Mouse (Mus musculus) retina, adult 2 months (tissue): ENCODE data around the gene Igf2bp3.

Source experiments
- DNase-seq: peaks from one replicate; pipeline ENCODE4 v3.0.0-alpha.2; 2012; ENCODE audit warnings: low read depth, low spot score

The Igf2bp3 gene

DNA sequence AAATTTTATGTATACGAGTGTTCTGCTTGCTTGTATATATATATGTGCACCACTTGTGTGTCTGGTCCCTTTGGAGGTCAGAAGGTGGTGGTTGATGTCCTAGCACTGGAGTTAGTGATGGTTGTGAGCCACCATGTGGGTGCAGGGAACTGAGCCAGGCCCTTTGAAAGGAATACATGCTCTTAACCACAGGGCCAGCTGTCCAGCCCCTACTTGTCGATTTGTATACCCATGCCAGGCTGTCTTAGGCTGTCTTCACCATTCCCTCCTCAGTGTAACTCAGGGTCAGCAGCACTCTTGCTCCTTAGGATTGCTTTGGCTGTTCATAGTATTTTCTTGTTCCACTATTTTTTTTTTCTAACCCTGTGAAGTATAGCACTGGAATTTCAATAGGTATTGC, 136.9 kb downstream of the Igf2bp3 start:
- DNase-seq = no peak

DNA sequence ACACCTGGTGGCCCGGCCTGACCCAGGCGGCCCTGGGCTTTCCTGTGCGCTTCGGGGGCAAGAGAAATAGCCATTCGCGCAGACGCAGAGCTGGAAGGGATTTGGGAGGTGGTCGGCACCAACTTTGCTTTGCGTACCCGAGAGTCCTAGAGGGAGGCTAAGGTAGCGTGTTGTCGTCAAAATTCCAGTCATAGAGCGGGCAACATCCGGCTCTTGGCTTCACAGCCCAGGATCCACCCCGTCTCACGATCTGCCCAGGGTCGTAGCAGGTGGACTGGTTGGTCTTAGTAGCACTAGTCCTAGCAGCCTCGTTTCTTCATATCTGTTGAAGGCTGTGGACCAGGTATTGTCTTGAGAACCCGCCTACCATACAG, 140.7 kb downstream of the Igf2bp3 start:
- DNase-seq = no peak

DNA sequence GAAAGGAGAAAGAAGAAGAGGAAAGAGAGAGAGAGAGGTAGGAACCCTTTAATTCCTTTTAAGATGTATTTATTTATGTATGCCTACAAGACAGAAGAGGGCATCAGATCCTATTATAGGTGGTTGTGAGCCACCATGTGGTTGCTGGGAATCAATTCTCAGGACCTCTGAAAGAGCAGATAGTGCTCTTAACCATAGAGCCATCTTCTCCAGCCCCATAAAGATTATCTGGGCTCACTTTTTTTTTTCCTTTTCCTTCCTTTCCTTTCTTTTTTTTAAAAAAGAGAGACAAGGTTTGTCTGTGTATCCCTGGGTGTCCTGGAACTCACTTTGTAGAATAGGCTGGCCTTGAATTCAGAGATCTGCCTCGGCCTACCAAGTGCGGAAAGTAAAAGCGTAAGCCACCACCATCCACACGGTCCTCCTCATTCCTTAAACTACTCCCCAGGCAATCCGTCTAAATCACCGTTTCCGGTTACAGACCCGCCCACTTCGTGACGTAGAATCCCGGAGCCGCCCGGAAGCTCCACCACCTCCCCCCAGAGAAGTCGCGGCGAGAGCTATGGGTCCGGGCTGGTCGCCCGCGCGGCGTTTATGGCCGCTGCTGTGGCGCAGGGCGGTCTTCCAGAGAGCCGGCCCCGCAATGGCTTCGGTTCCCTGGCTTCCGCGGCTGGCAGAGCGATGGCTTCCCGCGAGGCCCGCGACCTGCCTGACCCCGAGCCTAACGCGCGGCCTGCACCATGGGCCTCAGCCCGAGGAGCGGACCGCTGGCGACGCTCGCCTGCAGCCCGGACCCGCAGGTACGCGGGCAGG, 141.2 kb downstream of the Igf2bp3 start, which contains the start of gene Malsu1:
Malsu1 (plus strand) TSS at position 492 of the 813 bp plus-strand sequence.
- peak; percentile 89 for DNase-seq

DNA sequence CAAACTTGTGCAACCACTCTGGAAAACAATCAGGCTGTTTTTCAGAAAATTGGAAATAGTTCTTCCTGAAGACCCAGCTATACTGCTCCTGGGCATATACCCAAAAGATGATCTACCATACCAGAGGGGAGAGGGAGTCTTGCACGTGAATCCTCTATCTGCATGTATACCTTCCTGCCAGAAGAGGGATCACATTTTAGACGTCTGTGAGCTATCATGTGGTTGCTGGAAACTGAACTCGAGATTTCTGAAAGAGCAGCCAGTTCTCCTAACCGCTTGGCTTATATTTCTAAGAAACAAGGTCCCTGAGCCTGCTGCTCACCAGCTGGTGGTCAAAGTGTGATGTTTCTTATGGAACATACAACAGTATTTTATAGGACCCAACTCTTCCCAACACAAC, 146.4 kb downstream of the Igf2bp3 start:
- no peak for DNase-seq

DNA sequence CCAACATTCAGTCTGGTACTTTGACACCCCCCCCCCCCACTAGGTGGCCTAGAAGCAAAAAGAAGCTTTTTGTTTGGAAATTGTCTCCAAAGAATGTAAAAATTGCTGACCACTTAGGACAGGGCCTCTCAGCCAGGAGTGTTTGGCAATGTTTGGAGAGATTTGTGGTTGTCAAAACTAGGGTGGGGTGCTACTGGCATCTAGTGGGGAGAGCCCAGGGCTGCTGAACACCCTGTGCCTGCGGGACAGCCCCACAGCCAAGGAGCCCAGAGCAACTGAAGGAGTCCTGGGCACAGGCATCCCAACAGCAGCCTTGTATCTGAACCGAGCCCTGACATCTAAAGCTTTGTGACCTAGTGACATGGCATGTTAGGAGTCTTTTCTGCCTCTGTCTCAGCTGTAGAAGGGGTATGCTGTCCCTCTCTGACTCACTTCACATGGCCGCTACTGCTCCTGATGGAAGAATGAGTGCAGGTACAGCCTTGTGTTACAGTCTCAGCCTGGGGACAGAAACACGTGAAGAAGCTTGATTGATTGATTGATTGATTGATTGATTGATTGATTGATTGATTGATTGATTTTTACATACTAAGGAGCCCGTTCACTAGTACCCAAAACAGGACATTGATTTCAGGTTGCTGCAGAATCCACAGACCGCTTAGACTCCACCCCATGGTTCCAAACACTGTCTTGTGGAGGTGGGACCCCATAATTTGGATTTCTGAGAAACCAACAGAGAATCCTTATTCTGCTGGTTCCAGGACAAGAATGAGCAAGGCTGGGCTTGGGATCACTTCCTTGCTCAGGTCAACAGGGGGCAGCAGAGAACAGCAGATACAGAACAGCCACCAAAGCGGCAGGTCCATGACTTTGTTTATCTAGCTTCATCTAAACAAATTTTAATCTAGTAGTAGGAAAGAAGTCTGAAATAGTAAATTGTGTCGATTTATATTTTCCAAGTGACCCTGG, 157.4 kb downstream of the Igf2bp3 start:
- peak; percentile 34 for DNase-seq

DNA sequence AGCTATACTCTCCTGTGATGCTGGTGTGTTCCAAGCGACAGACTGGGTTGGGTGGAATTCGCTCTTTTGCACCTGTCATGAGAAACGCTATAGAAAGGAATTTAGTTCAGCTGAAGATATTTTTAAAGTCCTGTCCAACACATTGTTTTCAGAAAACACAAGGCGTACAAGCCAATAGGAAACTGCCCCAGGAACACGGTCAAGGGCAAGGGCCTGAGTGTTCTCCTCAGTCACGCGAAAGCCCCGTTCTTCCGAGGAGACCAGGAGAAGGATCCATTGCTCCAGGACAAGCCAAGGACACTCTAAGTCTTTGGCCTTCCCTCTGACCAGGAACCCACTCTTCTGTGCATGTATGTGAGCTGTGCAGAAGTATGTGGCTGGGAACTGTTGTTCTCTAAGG, 158.7 kb downstream of the Igf2bp3 start:
- DNase-seq = no peak

DNA sequence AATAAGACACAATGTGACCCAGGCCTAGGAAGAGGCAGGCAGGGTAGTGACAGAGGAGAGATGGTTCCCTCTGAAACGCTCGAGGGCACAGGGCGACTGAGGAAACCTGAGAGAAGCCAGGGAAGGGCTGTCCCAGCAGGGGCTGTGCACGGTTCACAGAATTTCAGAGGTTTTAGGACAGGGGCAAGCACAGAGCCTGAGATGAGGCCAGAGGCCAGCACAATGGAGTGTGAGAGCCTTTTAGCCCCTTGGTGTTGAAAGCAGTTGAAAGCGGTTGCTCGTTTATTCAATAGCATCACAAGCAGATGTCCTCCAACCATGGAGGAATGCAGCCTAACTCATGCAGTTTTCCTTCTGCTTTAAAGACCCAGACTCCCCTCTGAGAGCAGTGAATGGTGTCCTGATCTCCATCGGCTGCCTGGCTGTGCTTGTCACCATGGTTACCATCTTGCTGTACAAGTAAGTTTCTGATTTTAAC, 159.5 kb downstream of the Igf2bp3 start:
- no peak for DNase-seq

DNA sequence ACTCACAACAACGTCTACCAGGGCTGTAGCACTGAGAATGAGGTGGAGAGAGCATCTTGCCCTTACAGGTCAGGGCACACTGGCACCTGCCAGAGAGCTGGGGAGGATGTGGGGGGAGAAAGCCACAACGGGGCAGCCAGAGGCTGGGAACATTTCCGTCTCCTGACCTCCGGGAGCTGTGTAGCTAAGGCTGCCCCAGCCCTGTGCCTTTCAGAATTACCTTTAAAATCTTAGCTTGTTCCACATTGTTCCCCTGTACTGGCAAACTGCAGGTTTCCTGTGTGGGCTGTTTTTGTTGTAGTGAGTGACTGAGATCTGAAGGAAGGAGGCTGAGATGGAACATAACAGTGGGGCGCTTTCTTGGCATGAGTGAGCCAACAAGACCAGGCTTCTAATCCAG, 162.6 kb downstream of the Igf2bp3 start:
- DNase-seq = no peak

DNA sequence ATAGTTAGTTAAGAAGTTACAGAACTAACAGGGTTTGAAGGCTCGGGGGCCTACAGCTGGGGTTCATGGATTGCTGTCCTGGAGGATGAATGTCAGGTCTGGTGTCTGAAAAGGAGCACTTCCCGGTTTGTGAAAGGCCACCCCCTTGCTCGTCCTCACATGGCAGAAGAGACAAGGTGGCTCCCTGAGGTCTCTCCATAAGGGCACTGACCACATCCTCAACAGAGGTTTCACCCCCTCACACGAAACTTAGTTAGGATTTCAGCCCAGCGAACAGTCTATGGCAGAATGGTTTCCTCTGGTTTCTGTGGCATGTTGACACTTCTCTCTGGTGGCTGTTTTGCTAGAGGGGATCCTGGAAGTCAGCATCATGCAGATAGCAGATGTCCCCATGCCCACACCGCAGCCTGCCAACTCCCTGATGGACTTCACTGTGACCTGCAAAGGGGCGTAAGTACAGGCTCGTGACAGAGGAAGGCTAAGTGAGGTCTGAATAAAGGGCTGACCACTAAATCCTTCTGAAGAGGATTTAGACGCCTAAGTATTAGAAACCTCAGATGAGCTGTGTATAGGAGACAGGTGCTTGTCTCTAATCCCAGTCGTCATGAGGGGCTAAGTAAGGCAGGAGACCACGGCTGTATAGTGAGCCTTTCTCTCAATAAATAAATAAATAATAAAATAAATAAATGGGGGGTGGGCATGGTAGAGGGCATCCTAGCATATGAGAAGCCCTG, 163.9 kb downstream of the Igf2bp3 start:
- DNase-seq = no peak

DNA sequence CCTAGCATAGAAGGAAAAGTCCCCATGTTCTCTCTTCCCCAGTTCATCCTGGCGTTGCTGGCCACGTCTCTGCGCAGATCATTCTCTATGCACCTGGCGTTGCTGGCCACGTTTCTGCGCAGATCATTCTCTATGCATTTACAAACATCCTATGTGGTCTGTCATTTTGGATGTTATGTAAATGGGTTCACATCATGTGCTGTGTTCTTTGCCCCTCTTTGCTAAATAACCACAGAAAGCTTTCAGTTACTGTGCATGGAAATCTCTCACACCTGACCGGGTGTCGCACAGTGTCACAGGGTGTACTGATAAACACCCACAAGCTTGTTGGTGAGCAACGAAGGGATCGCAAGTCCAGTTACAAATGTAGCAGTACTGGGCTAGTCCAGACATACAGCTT, 166.4 kb downstream of the Igf2bp3 start:
- no peak for DNase-seq

DNA sequence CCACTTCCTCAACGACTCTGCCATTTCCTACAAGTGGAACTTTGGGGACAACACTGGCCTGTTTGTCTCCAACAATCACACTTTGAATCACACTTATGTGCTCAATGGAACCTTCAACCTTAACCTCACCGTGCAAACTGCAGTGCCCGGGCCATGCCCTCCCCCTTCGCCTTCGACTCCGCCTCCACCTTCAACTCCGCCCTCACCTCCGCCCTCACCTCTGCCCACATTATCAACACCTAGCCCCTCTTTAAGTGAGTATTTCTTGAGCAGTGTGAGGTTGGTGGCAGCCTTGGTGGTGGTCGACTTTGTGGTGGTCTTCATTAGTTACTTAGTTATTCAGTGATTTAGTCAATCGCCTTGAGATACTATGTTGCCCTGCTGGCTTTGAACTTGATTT, 166.9 kb downstream of the Igf2bp3 start:
- DNase-seq = no peak

DNA sequence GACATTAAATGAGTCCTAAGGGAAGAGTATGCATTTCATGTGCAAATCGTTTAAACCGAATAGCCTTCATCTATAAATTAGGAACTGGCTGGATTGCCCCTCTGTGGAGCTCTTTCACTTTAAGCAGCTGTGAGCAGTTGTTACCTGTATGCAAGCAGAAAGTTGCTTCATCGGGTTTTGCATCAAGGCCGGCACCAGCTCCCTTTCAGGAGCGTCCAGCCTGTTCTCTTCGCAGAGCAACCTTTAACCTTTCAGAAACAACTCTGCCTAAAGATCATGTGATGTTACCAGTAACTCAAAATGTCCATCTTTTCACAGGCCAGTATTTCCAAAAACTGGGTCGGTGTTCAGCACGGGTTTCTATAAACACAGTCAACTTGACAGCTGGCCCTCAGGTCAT, 167.8 kb downstream of the Igf2bp3 start:
- no peak for DNase-seq

DNA sequence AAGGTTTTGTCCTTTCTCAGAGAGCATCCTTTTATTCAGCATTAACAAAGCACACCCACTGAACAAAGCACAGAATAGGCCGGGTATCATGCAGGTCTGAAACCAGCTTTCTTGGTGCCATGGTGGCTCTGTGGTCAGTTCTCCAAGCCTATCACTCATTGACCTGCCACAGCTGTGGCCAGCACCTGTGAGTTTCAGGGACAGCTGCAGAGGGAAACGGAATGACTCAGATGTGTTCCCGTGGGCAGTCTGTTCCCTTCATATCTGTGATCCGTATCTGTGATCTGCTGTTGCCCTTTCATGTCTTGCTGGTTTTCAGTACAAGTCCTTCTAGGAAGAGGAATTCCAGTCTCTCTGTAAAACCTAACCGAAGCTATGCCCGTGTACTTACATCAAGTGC, 168.3 kb downstream of the Igf2bp3 start:
- no peak for DNase-seq

DNA sequence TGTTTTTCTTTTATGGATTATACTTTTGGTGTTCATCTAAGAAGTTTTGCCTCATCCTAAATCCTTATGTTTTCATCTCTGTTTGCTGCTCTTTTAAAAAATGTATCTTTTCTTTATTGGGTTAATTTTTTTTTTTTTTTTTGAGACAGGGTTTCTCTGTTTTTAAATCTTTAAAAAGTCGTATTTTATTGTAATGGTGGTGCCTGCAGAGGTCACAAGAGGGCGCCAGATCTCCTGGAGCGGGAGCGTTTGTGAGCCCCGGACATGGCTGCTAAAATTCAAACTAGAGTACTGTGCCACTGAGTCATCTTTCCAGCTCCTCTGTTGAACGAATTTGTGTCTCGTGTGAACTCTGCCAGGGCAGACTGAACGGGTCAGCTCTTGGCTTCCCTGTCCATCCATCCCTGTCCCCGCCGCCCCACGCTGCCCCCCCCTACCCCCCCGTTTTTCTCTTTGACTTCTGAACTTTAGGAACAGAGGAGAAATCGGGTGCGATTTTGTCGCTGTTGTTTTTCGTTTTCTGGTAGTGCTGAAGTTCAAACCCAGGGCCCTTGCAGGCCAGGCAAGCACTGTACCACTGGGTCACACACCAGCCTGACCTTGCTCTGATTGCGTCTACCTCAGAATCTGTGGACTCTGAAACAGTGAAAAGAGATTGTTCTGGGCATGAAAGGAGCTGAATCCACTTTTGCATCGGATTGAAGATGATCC, 175.1 kb downstream of the Igf2bp3 start:
- peak; percentile 23 for DNase-seq

DNA sequence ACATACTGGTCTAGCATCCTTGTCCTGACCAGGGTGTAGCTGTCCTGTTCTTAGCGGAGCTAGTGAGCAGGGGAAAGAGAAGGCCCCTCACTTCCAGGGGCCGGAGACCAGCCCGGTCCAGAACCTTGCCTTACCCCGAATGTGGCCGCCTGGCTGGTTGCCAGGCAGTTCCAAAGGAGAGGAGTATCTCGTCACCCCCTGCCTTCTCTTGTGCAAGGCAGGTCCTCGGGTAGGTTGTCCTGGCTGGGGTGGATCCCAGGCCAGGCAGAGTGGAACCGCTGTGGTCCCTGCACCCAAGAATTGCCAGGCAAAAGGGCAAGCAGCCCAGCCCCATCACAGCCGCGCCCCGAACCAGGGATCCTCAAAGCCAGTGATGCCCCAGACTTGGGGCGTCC, 177.5 kb downstream of the Igf2bp3 start:
- DNase-seq = no peak

DNA sequence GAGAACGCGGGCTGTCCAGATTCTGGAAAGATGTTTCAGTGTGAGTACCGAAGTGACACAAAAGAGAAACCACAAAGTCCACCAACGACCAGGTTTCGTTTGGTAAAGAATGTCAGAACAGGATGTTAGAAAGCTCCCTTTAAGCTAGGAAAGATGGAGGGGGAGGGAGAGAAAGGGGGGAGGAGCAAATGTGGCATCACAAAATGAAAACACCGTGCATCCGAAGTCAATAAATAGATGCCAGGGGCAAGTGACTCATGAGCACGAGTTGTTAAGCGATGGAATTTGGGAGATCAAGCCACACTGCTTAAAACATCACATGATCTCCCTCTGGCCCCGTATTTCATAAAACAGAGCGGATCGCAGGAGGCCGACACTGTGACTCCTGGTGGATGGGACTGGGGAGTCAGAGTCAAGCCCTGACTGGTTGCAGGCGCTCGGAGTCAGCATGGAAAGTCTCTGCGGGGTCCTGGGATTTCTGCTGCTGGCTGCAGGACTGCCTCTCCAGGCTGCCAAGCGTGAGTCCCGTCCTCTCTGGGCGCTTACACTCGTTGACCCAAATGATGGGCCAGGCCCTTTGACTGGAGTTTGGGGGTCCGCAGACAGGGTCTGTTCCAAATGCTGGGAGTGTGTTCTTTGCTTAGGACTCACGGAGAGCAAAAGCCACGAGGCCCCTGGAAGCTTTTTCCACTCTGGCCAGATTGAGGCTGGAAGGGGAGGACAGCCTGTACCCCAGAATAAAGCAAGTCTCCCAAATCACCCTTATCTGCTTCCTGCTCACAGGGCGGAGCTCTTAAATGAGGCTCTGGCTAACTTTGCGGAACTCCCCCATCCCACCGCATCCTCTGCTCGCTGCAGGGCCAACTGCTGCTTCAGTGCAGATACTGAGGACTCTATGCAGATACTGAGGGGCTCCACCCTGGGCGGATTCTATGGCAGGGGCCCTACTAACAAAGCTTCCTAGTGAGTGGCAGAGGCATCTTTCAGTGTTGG, 178.2 kb downstream of the Igf2bp3 start, which contains the start of gene Gpnmb:
Gpnmb (plus strand) TSS at position 272 of the 993 bp plus-strand sequence.
- DNase-seq = no peak
